Mouse (Mus musculus) hindbrain, postnatal 0 days (tissue): ENCODE measurements around the gene Nxph1. TPM values are rescaled to one million over a fixed set of nuclear protein-coding genes. Genes with fewer than 3 reads are reported as not detected.

Source experiments
- ATAC-seq: fragments of 200-750 bp; cut with Nextera tagmentation; 2 replicates; pipeline ENCODE4 v1.8.0; 2017; ENCODE audit warnings: mild to moderate bottlenecking, moderate TSS enrichment, moderate library complexity
- DNase-seq: peaks from one replicate; pipeline ENCODE4 v3.0.0-alpha.2; 2015; ENCODE audit warnings: low spot score
- H3K27ac ChIP-seq: fragments of 300-500 bp; sonication (generic); 2 replicates; pipeline ENCODE4 v1.5.1; 2014; ENCODE audit warnings: mild to moderate bottlenecking
- H3K27me3 ChIP-seq: fragments of 300-500 bp; sonication (generic); 2 replicates; pipeline ENCODE4 v1.6.1; 2014; ENCODE audit warnings: low read length, mixed read lengths; ENCODE audit not compliant: insufficient read depth
- H3K36me3 ChIP-seq: fragments of 300-500 bp; sonication (generic); 2 replicates; pipeline ENCODE4 v1.6.1; 2014; ENCODE audit warnings: low read length, mixed read lengths; ENCODE audit not compliant: insufficient read depth
- H3K4me1 ChIP-seq: fragments of 300-500 bp; sonication (generic); 2 replicates; pipeline ENCODE4 v1.6.1; 2014; ENCODE audit warnings: antibody characterized with exemption, low read length, mixed read lengths; ENCODE audit not compliant: insufficient read depth
- H3K4me2 ChIP-seq: fragments of 300-500 bp; sonication (generic); 2 replicates; pipeline ENCODE4 v1.6.1; 2014; ENCODE audit warnings: low read depth, mild to moderate bottlenecking, low read length, moderate library complexity, mixed read lengths
- H3K4me3 ChIP-seq: fragments of 300-500 bp; sonication (generic); 2 replicates; pipeline ENCODE4 v1.5.1; 2014; ENCODE audit warnings: low read length
- H3K9ac ChIP-seq: fragments of 300-500 bp; sonication (generic); replicated peaks from 2 replicates; pipeline ENCODE4 v1.6.1; 2014; ENCODE audit warnings: mild to moderate bottlenecking, low read length, moderate library complexity, mixed read lengths
- H3K9me3 ChIP-seq: fragments of 300-500 bp; sonication (generic); 2 replicates; pipeline ENCODE4 v1.6.1; 2016; ENCODE audit warnings: low read length, mixed read lengths
- CTCF ChIP-seq: IDR thresholded peaks from 2 replicates; pipeline ENCODE4 v1.5.1; 2016; ENCODE audit warnings: antibody characterized with exemption, control low read depth, low read depth
- WGBS: fragments of 180-500 bp; shearing (Covaris S2); extraction: QIAGEN DNeasy Blood & Tissue Kit; methylation state at CpG from one replicate; pipeline ENCODE4 v1.1.7; 2014; 5-methylcytosine and 5-hydroxymethylcytosine counted together
- polyA plus RNA-seq: library from polyadenylated mRNA; unstranded; fragments of >200 nt; fragmentation: Nextera tagmentation; extraction: Ambion mirVana; gene quantifications from 2 replicates; pipeline ENCODE4 v1.2.1, GENCODE M21; 2015
- total RNA-seq: library from RNA; depleted of rRNA; stranded (reverse); fragments of >200 nt; gene quantifications from 2 replicates; pipeline ENCODE4 v1.2.3, GENCODE M21; 2014

The Nxph1 gene
- total and polyA plus RNA-seq, 2 experiments from 2014 or later: 68.5 to 99.9 TPM

DNA sequence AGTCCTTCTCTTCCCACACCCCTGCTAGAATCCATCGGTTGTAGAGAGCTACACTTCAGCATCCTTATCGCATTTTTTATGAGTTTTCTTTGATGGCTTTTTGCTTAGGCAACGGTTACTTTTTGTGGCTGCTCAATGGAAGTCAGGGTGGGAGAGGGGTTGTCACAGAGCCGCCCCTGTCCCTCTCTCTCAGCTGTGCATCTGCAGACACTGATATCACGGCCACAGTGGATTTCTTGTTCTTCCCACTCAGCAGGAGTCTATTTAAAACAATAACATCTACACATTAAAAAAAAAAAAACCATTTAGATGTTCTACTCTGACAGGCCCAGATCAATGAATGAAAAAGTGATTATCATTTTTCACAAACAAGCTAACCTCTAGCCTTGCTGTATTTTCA lies 13.0 kb upstream of the Nxph1 start:
- Histone ChIP-seq H3K4me1 (no peaks in the 10 kb centered on the region), H3K9ac (no peak overlapping the region), H3K9me3 (no peaks in the 10 kb centered on the region), H3K36me3 (no peaks in the 10 kb centered on the region), H3K27me3 (no peaks in the 10 kb centered on the region), H3K27ac (no peak overlapping the region), H3K4me2 (no peak overlapping the region), H3K4me3 (no peak overlapping the region)
- DNase-seq (no peak), ATAC-seq (0 out of 2 replicates have a peak, but pooled peaks have one; percentile 45)
- 31% methylated on average over 5 of the region's 5 CpGs for WGBS
- no peak for TF ChIP-seq CTCF

DNA sequence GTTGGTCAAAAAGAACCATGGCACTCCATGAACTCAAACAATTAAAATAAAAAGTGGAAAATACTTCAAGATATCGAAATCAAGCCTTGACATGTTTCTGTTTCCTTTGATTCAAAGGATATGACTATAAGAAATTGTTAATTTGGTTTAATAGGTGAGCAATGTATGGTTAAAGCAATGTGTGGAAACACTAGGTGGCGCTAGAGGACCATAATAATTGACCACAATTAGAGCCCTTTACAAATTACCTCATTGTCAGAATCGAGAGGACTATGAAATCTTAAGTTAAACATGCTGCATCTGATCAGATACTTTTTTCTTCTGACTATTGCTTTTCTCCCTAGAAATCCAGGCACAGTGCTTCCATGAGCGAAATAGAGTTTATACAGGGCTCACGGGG lies 12.5 kb upstream of the Nxph1 start:
- H3K27me3 ChIP-seq: no peaks in the 10 kb centered on the region
- 12% methylated on average over 5 of the region's 5 CpGs for WGBS
- no peaks in the 10 kb centered on the region for H3K9me3 ChIP-seq
- peak; percentile 96 for DNase-seq
- H3K4me1 ChIP-seq: no peaks in the 10 kb centered on the region
- peak; percentile 86 for ATAC-seq
- H3K27ac ChIP-seq: no peak overlapping the region
- H3K4me2 ChIP-seq: peak overlapping the region; percentile 35
- H3K4me3 ChIP-seq: no peak overlapping the region
- no peaks in the 10 kb centered on the region for H3K36me3 ChIP-seq
- no peak overlapping the region for H3K9ac ChIP-seq
- TF ChIP-seq CTCF: peak; percentile 82

DNA sequence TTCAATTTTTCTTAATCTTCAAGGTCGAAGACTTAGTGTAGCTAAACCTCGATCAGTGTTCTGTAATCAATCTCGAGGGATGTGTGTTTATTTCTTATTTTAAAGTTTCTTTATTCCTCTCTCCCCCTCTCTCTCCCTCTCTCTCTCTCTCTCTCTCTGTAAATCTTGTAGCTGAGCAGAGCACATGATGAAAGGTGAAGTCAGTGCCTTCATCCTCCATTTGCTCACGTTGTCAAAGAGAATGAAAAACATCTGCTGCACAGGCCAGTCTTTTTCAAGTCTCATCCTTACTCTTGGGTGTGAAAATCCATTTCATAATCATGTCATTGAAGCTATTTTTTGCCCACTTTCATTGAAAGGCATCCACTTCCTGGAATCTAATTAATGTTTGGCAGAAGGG lies 12.1 kb upstream of the Nxph1 start:
- no peaks in the 10 kb centered on the region for H3K9me3 ChIP-seq
- no peak overlapping the region for H3K27ac ChIP-seq
- no peaks in the 10 kb centered on the region for H3K4me1 ChIP-seq
- WGBS: 17% methylated on average over 4 of the region's 4 CpGs
- H3K27me3 ChIP-seq: no peaks in the 10 kb centered on the region
- no peak for TF ChIP-seq CTCF
- no peak overlapping the region for H3K9ac ChIP-seq
- no peak overlapping the region for H3K4me3 ChIP-seq
- no peak for DNase-seq
- peak; percentile 49; the same call in 1 of the 2 replicates for ATAC-seq
- H3K36me3 ChIP-seq: no peaks in the 10 kb centered on the region
- peak overlapping the region; percentile 35 for H3K4me2 ChIP-seq

DNA sequence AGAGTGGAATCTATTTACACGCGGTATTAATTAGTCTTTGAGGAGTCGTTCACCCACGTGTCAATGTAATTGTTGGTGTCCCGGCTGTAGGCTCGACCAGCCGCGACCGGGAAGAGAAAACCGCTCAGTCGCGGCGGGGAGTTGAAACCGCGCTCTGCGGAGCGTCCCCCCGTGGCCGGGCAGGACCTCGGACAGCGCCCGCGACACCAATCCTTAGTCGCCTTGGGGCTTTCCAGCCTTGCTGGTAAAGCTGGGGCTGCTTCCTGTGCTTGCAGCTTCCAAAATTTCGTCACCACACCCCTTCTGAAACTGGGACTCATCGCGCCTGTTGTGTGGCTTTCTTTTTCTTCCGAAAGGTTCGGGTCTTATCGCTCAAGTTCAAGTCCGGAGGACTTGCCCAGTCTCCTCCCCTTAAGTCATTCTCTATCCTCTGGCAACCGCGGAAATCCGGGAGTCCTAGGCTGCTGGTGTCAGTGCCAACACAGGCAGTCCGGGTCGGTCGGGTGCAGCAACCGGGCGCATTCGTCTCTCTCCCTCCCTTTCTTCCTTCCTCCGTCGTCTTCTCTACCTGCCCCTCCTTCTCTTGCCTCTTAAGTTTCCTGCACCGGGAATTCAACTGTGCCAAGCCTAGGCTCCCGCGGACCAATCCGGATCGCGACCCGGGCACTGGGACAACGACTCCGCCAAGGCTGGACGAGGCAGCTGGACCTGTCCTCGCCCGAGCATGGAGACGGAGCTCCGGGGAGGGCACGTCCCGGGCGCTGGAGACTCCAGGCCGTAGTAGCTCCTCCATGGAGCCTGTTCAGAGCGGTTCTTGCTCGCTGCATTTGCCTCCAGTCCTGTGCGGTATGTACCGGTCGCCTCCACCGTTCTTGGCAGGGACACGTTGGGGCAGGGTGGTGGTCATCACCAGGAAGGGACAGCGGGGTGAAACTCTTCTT lies 510 bp downstream of the Nxph1 start:
- Histone ChIP-seq H3K4me2 (peak overlapping the region; percentile 78), H3K4me3 (peak overlapping the region; percentile 62), H3K36me3 (no peaks in the 10 kb centered on the region), H3K9me3 (no peaks in the 10 kb centered on the region), H3K9ac (peak overlapping the region; percentile 68), H3K27ac (peak overlapping the region; percentile 76), H3K27me3 (no peaks in the 10 kb centered on the region), H3K4me1 (peaks cover 3% of the 10 kb centered on the region; the same call in 1 of the 2 replicates)
- 1% methylated on average over 68 of the region's 68 CpGs for WGBS
- DNase-seq (peak; percentile 65), ATAC-seq (peak; percentile 68)
- TF ChIP-seq CTCF: no peak

DNA sequence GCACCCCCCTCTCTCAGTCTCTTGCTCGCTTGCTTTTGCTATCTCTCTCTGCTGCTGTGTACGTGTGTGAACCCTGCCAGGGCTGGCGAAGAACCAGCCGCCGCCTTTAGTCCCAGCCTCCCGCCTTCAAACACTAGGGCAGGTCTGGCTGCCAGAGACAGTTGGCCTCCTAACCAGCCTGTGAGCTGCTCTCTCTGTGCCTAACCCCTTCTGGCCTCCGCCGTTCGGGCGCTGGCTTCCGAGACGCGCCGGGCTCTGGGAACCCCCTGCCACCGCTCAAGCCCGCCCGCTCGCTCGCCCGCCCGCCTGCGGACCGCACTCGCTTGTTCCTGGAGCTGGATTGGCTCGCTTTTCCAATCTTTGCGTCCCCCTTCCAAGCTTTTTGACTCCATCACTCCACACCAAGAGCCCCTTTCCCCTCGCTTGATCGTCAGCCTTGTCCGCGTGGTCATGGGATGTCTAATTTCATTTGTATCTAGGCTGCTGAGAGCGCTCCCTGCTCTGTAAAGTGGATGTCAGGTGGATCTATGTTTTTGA lies 1.5 kb downstream of the Nxph1 start:
- H3K36me3 ChIP-seq: no peaks in the 10 kb centered on the region
- no peak for TF ChIP-seq CTCF
- ATAC-seq (peak; percentile 46), DNase-seq (peak; percentile 62)
- H3K4me3 ChIP-seq: peak overlapping the region; percentile 62
- H3K4me2 ChIP-seq: peak overlapping the region; percentile 78
- no peaks in the 10 kb centered on the region for H3K9me3 ChIP-seq
- peak overlapping the region; percentile 68 for H3K9ac ChIP-seq
- peaks cover 3% of the 10 kb centered on the region; the same call in 1 of the 2 replicates for H3K4me1 ChIP-seq
- H3K27ac ChIP-seq: peak overlapping the region; percentile 76
- WGBS: under 1% methylated on average over 31 of the region's 31 CpGs
- H3K27me3 ChIP-seq: peaks cover 5% of the 10 kb centered on the region; the same call in 1 of the 2 replicates

DNA sequence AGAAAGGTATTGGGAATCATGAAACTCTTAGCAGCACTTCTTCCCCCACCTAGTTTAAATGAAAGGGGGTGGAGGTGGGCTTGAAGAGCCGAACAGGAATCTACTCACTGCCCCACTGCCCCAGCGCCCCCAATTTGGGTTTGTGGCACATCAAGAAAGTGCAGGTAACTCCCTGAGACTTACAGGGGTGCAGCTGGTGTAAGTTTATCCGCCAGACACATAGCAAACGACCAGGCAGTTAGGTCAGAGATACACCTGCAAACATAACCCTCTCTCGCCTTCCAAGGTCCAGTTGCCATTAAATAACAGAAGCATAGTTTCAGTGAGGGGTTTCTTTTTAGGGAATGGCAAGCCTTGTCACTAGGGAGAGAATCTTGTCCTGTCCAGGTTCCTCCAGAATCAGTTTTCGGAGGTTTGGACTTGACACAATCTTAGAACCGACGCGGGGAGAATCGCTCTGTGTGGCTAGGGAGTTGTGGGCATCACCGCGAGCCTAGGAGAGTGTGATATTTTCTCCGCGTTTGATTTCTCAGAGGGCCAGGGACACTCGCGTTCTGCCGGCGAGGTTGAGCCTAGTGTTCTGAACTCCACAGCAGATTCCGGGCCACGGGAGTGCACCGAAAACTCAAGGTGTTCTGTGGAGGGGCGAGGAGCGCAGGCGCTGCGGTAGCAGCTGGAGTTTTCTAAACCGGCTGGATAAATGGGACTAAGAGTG lies 2.5 kb downstream of the Nxph1 start:
- ATAC-seq (no peak), DNase-seq (peak; percentile 9)
- peaks cover 6% of the 10 kb centered on the region; the same call in 1 of the 2 replicates for H3K27me3 ChIP-seq
- H3K4me3 ChIP-seq: peak overlapping the region; percentile 62
- H3K9ac ChIP-seq: peak overlapping the region; percentile 68
- peaks cover 3% of the 10 kb centered on the region; the same call in 1 of the 2 replicates for H3K4me1 ChIP-seq
- H3K4me2 ChIP-seq: peak overlapping the region; percentile 78
- H3K36me3 ChIP-seq: no peaks in the 10 kb centered on the region
- peak overlapping the region; percentile 76 for H3K27ac ChIP-seq
- 1% methylated on average over 26 of the region's 26 CpGs for WGBS
- no peak for TF ChIP-seq CTCF
- H3K9me3 ChIP-seq: no peaks in the 10 kb centered on the region
